Mouse (Mus musculus): ENCODE measurements around the gene Btbd35f9.
"Not testable (repeated sequence)": the region's sequence is repeated elsewhere in the genome, so short reads cannot be mapped to it uniquely, and the experiment has no call there.

The Btbd35f9 gene

DNA sequence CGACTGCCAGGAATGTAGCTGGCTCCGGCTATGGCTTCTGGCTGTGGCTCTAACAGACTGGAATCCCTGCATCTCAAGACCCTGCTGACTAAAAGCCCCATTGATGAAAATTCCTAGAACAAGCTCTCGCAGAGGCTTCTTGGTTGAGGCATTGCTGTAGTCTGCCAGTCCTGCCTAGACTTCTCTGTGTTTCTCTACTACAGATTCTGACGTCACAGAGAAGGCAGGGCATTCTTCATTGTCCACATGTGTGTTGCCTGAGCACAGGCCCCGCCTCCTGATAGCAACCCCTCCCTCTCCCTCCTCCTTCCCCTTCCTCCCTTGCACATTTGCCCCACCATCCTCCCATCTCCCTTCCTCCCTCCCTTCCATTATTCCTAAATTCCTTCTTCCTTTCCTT lies at the start of gene Btbd35f9:
Gene Btbd35f9, minus strand, starts transcription at position 101 of the 400 bp plus-strand sequence.
- DNase-seq (ENCODE audit: low read depth, low spot score), result not testable (repeated sequence)

Data from 3T3-L1 (cell line).